10 mouse cellular contexts compared by ENCODE assay signal in genomic region chr13:43908041-43908644, GRCm38 (mm10).
DNase-seq lines count a peak whose midpoint lies in the region; ATAC-seq lines count a peak whose summit lies in the region.
"Had no signal": no experiment of that assay in that cellular context is flagged by ENCODE, and none has a peak within 500 bp of the region (broad histone marks: within the 10 kb centered on the region; RNA-seq: fewer than 3 reads in every experiment).

No protein-coding gene starts in this region.

- DNase-seq in kidney, adult 9 months: no peak
- peak; percentile 12 for DNase-seq in heart, postnatal 4 days
- DNase-seq in lung, postnatal 14 days: peak; percentile 13
- no peak for DNase-seq in cerebellum, postnatal 4 days (ENCODE audit: low spot score in 2 of 2)
- DNase-seq in adrenal gland, adult 8-10 months: no peak
- no peak for DNase-seq in left cerebral cortex, postnatal 14 days (ENCODE audit: low spot score in 2 of 2)
- DNase-seq: gastrocnemius, postnatal 10 days had no signal

- peaks cover 3% of the 10 kb centered on the region; the same call in 1 of the 2 replicates for H3K27me3 ChIP-seq in kidney, embryonic 16.5 days (ENCODE audit: insufficient read depth, low read length)
- H3K27me3 ChIP-seq: neural tube, embryonic 15.5 days had no signal

- intact Hi-C loops in left cerebral cortex, postnatal 14 days (cut with DNase I): no loop called here

- no peak overlapping the region for H3K4me3 ChIP-seq in kidney, embryonic 16.5 days (ENCODE audit: low read length)
- H3K4me3 ChIP-seq in brown adipose tissue, adult 24 weeks (ENCODE audit: insufficient read depth, low read depth, low read length): peak overlapping the region; percentile 27; the same call in 1 of the 2 replicates
- H3K4me3 ChIP-seq: neural tube, embryonic 15.5 days had no signal

- H3K9me3 ChIP-seq in kidney, embryonic 16.5 days (ENCODE audit: low read length): no peaks in the 10 kb centered on the region
- H3K9me3 ChIP-seq: neural tube, embryonic 15.5 days had no signal

- 58% methylated on average over 16 of the region's 16 CpGs for WGBS in kidney, embryonic 16.5 days

- H3K4me1 ChIP-seq in kidney, embryonic 16.5 days (ENCODE audit: insufficient read depth, low read length): peaks cover 35% of the 10 kb centered on the region
- peaks cover 24% of the 10 kb centered on the region for H3K4me1 ChIP-seq in brown adipose tissue, adult 24 weeks (ENCODE audit: control insufficient read depth, insufficient read depth, insufficient read length, low read length)

- no peak overlapping the region for H3K27ac ChIP-seq in kidney, embryonic 16.5 days (ENCODE audit: low read length)
- H3K27ac ChIP-seq in brown adipose tissue, adult 24 weeks (replicated peaks; ENCODE audit: low read depth, low read length): peak overlapping the region; percentile 70
- H3K27ac ChIP-seq: neural tube, embryonic 15.5 days had no signal

- H3K4me2 ChIP-seq in kidney, embryonic 16.5 days (replicated peaks; ENCODE audit: low read depth, low read length): 0 out of 2 replicates have a peak overlapping the region, but pooled peaks have one; percentile 0
- H3K4me2 ChIP-seq: neural tube, embryonic 15.5 days had no signal

- no peak overlapping the region for H3K9ac ChIP-seq in kidney, embryonic 16.5 days (replicated peaks; ENCODE audit: low read length)
- H3K9ac ChIP-seq: neural tube, embryonic 15.5 days had no signal

- no peak for ATAC-seq in kidney, embryonic 16.5 days (ENCODE audit: low FRiP score, low TSS enrichment)

- no peaks in the 10 kb centered on the region for H3K36me3 ChIP-seq in kidney, embryonic 16.5 days (ENCODE audit: insufficient read depth, low read length)
- H3K36me3 ChIP-seq: neural tube, embryonic 15.5 days had no signal

Comparison
In these comparisons a context has a peak if more than half of its experiments do, and no peak if none do; other contexts are left out.
1. DNase-seq: peak in heart, postnatal 4 days (single experiment) and lung, postnatal 14 days (single experiment); none in kidney, adult 9 months (single experiment), cerebellum, postnatal 4 days (0 of 2), adrenal gland, adult 8-10 months (single experiment) and left cerebral cortex, postnatal 14 days (0 of 2).